Mouse (Mus musculus): ENCODE data around the gene Tprkb. TPM values are rescaled to one million over a fixed set of nuclear protein-coding genes. Genes with fewer than 3 reads are reported as not detected.
A peak's percentile ranks its signal among the peaks of the same experiment; 100 is the strongest.
"Not testable (repeated sequence)": the region's sequence is repeated elsewhere in the genome, so short reads cannot be mapped to it uniquely, and the experiment has no call there.

The Tprkb gene
- polyA plus RNA-seq, 1 experiment: 31.6 TPM

GRCm38 (mm10) chr6:85916596-85916995, 4.9 kb downstream of the Tprkb start:
- TF ChIP-seq CTCF (IDR thresholded peaks at IDR 0.05; ENCODE audit: low read depth, low read length) (no peak), POLR2A (IDR thresholded peaks at IDR 0.05; ENCODE audit: insufficient read depth, low read length) (no peak), EP300 (IDR thresholded peaks at IDR 0.05; ENCODE audit: insufficient read depth, low read depth, low read length) (no peak)
- Histone ChIP-seq H3K27ac (ENCODE audit: insufficient read depth, low read length) (no peak overlapping the region), H3K4me1 (ENCODE audit: control insufficient read depth, insufficient read depth, low read length) (no peaks in the 10 kb centered on the region), H3K9me3 (replicated peaks; ENCODE audit: control insufficient read depth, insufficient read depth, low read length, poor library complexity, severe bottlenecking) (no peaks in the 10 kb centered on the region), H3K36me3 (ENCODE audit: control insufficient read depth, insufficient read depth, low read length, poor library complexity, severe bottlenecking) (no peaks in the 10 kb centered on the region), H3K4me3 (ENCODE audit: low read depth, low read length) (peak overlapping the region; percentile 70), H3K9ac (ENCODE audit: low read depth, poor library complexity, severe bottlenecking) (peak overlapping the region; percentile 52), H3K27me3 (ENCODE audit: control insufficient read depth, insufficient read depth, low read length, poor library complexity, severe bottlenecking) (no peaks in the 10 kb centered on the region)

GRCm38 (mm10) chr6:85918341-85918740, 6.7 kb downstream of the Tprkb start:
- H3K27me3 ChIP-seq (ENCODE audit: control insufficient read depth, insufficient read depth, low read length, poor library complexity, severe bottlenecking); H3K27ac ChIP-seq (ENCODE audit: insufficient read depth, low read length); H3K9me3 ChIP-seq (replicated peaks; ENCODE audit: control insufficient read depth, insufficient read depth, low read length, poor library complexity, severe bottlenecking); H3K36me3 ChIP-seq (ENCODE audit: control insufficient read depth, insufficient read depth, low read length, poor library complexity, severe bottlenecking); H3K4me1 ChIP-seq (ENCODE audit: control insufficient read depth, insufficient read depth, low read length); H3K9ac ChIP-seq (ENCODE audit: low read depth, poor library complexity, severe bottlenecking); H3K4me3 ChIP-seq (ENCODE audit: low read depth, low read length): not testable (repeated sequence)

- TF ChIP-seq EP300 (IDR thresholded peaks at IDR 0.05; ENCODE audit: insufficient read depth, low read depth, low read length) (no peak), CTCF (IDR thresholded peaks at IDR 0.05; ENCODE audit: low read depth, low read length) (no peak), POLR2A (IDR thresholded peaks at IDR 0.05; ENCODE audit: insufficient read depth, low read length) (no peak)
- Histone ChIP-seq H3K9ac (ENCODE audit: low read depth, poor library complexity, severe bottlenecking) (no peak overlapping the region), H3K27ac (ENCODE audit: insufficient read depth, low read length) (no peak overlapping the region), H3K36me3 (ENCODE audit: control insufficient read depth, insufficient read depth, low read length, poor library complexity, severe bottlenecking) (peaks cover 2% of the 10 kb centered on the region; the same call in 1 of the 2 replicates), H3K27me3 (ENCODE audit: control insufficient read depth, insufficient read depth, low read length, poor library complexity, severe bottlenecking) (no peaks in the 10 kb centered on the region), H3K9me3 (replicated peaks; ENCODE audit: control insufficient read depth, insufficient read depth, low read length, poor library complexity, severe bottlenecking) (no peaks in the 10 kb centered on the region), H3K4me3 (ENCODE audit: low read depth, low read length) (no peak overlapping the region), H3K4me1 (ENCODE audit: control insufficient read depth, insufficient read depth, low read length) (no peaks in the 10 kb centered on the region)
These were observed 7.7 kb downstream of the Tprkb start for GRCm38 (mm10) chr6:85919401-85919800.

- Histone ChIP-seq H3K9ac (ENCODE audit: low read depth, poor library complexity, severe bottlenecking) (no peak overlapping the region), H3K9me3 (replicated peaks; ENCODE audit: control insufficient read depth, insufficient read depth, low read length, poor library complexity, severe bottlenecking) (no peaks in the 10 kb centered on the region), H3K4me1 (ENCODE audit: control insufficient read depth, insufficient read depth, low read length) (no peaks in the 10 kb centered on the region), H3K4me3 (ENCODE audit: low read depth, low read length) (no peak overlapping the region), H3K27me3 (ENCODE audit: control insufficient read depth, insufficient read depth, low read length, poor library complexity, severe bottlenecking) (no peaks in the 10 kb centered on the region), H3K27ac (ENCODE audit: insufficient read depth, low read length) (no peak overlapping the region), H3K36me3 (ENCODE audit: control insufficient read depth, insufficient read depth, low read length, poor library complexity, severe bottlenecking) (peaks cover 16% of the 10 kb centered on the region)
- TF ChIP-seq EP300 (IDR thresholded peaks at IDR 0.05; ENCODE audit: insufficient read depth, low read depth, low read length): no peak
- no peak for TF ChIP-seq POLR2A (IDR thresholded peaks at IDR 0.05; ENCODE audit: insufficient read depth, low read length)
- TF ChIP-seq CTCF (IDR thresholded peaks at IDR 0.05; ENCODE audit: low read depth, low read length): no peak
These were observed 12.0 kb downstream of the Tprkb start for GRCm38 (mm10) chr6:85923643-85924042.

- Histone ChIP-seq H3K4me3 (ENCODE audit: low read depth, low read length) (no peak overlapping the region), H3K9ac (ENCODE audit: low read depth, poor library complexity, severe bottlenecking) (no peak overlapping the region), H3K4me1 (ENCODE audit: control insufficient read depth, insufficient read depth, low read length) (no peaks in the 10 kb centered on the region), H3K27me3 (ENCODE audit: control insufficient read depth, insufficient read depth, low read length, poor library complexity, severe bottlenecking) (no peaks in the 10 kb centered on the region), H3K36me3 (ENCODE audit: control insufficient read depth, insufficient read depth, low read length, poor library complexity, severe bottlenecking) (peaks cover 16% of the 10 kb centered on the region), H3K9me3 (replicated peaks; ENCODE audit: control insufficient read depth, insufficient read depth, low read length, poor library complexity, severe bottlenecking) (no peaks in the 10 kb centered on the region), H3K27ac (ENCODE audit: insufficient read depth, low read length) (no peak overlapping the region)
- TF ChIP-seq CTCF (IDR thresholded peaks at IDR 0.05; ENCODE audit: low read depth, low read length) (no peak), EP300 (IDR thresholded peaks at IDR 0.05; ENCODE audit: insufficient read depth, low read depth, low read length) (no peak), POLR2A (IDR thresholded peaks at IDR 0.05; ENCODE audit: insufficient read depth, low read length) (no peak)
These were observed 15.0 kb downstream of the Tprkb start for GRCm38 (mm10) chr6:85926709-85927108.

GRCm38 (mm10) chr6:85927476-85928464, 16.1 kb downstream of the Tprkb start:
- H3K36me3 ChIP-seq (ENCODE audit: control insufficient read depth, insufficient read depth, low read length, poor library complexity, severe bottlenecking): peaks cover 14% of the 10 kb centered on the region
- no peak overlapping the region for H3K9ac ChIP-seq (ENCODE audit: low read depth, poor library complexity, severe bottlenecking)
- H3K4me3 ChIP-seq (ENCODE audit: low read depth, low read length): no peak overlapping the region
- no peak overlapping the region for H3K27ac ChIP-seq (ENCODE audit: insufficient read depth, low read length)
- H3K9me3 ChIP-seq (replicated peaks; ENCODE audit: control insufficient read depth, insufficient read depth, low read length, poor library complexity, severe bottlenecking): no peaks in the 10 kb centered on the region
- no peaks in the 10 kb centered on the region for H3K27me3 ChIP-seq (ENCODE audit: control insufficient read depth, insufficient read depth, low read length, poor library complexity, severe bottlenecking)
- TF ChIP-seq POLR2A (IDR thresholded peaks at IDR 0.05; ENCODE audit: insufficient read depth, low read length) (no peak), CTCF (IDR thresholded peaks at IDR 0.05; ENCODE audit: low read depth, low read length) (no peak), EP300 (IDR thresholded peaks at IDR 0.05; ENCODE audit: insufficient read depth, low read depth, low read length) (no peak)
- H3K4me1 ChIP-seq (ENCODE audit: control insufficient read depth, insufficient read depth, low read length): no peaks in the 10 kb centered on the region
